Mouse (Mus musculus) liver, adult 2 months (tissue): ENCODE results near the gene Krtap19-5.

Source experiments
- CTCF ChIP-seq: fragments of 200-500 bp; IDR thresholded peaks from 2 replicates; pipeline ENCODE4 v1.5.1; 2011; ENCODE audit warnings: low read depth, low read length, control low read depth
- POLR2A ChIP-seq: fragments of 200-500 bp; IDR thresholded peaks from 2 replicates; pipeline ENCODE4 v1.6.1; 2011; ENCODE audit warnings: low read length, control low read depth; ENCODE audit not compliant: insufficient read depth; ENCODE audit errors: extremely low read depth

DNA sequence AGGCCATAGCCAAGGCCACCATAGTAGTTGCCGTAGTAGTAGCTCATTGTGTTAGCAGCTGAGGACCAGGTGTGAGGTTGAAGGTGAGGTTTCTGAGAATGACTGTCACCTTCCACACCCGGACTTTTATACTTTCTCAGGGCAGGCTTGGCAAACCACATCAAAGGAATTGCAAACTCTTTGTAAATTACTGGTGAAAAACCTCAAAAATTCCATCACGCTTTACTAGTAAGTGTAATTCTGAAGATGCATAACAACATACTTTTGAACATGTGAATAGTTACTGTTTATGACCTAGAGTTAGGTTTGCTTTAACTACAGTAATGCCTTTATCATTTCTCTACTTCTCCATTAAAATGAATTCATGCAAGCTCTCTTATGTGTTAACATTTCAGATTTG is 35.9 kb upstream of the Krtap19-5 start, which contains the start of gene Krtap19-9b:
- no peak for TF ChIP-seq POLR2A
- TF ChIP-seq CTCF, result no peak
